Mouse (Mus musculus) retina, postnatal 7 days (tissue): Measurements from ENCODE around the gene Serpind1.

Experiments
- DNase-seq: peaks from one replicate; pipeline ENCODE4 v3.0.0-alpha.2; 2012; ENCODE audit warnings: low read depth, low spot score

The Serpind1 gene

GRCm38 (mm10) chr16:17346766-17347165 lies 15.6 kb downstream of the Serpind1 start:
- no peak for DNase-seq

GRCm38 (mm10) chr16:17356031-17356430 lies 24.9 kb downstream of the Serpind1 start:
- no peak for DNase-seq

GRCm38 (mm10) chr16:17358787-17359186 lies 27.6 kb downstream of the Serpind1 start:
- no peak for DNase-seq

- DNase-seq = no peak
Observed at GRCm38 (mm10) chr16:17382306-17382705, 51.1 kb downstream of the Serpind1 start.

GRCm38 (mm10) chr16:17383594-17384326 lies 52.6 kb downstream of the Serpind1 start:
- no peak for DNase-seq

GRCm38 (mm10) chr16:17392784-17393183 lies 61.6 kb downstream of the Serpind1 start:
- no peak for DNase-seq
